Mouse (Mus musculus) layer of hippocampus, adult 2 months (tissue): ENCODE results near the gene Mcidas. TPM values are rescaled to one million over a fixed set of nuclear protein-coding genes. Genes with fewer than 3 reads are reported as not detected.

Source experiments
- DNase-seq, 2 experiments: peaks; one replicate each; pipeline ENCODE4 v3.0.0; 2022; ENCODE audit warnings: low spot score in 2 of 2
- H3K27ac ChIP-seq: fragments of 200-600 bp; 2 replicates; pipeline ENCODE4 v1.8.1; 2022
- H3K4me3 ChIP-seq: fragments of 200-600 bp; 2 replicates; pipeline ENCODE4 v1.8.1; 2022; ENCODE audit warnings: mild to moderate bottlenecking
- CTCF ChIP-seq: fragments of 200-600 bp; conservative IDR thresholded peaks from 2 replicates; pipeline ENCODE4 v1.8.1; 2022; ENCODE audit warnings: antibody characterized with exemption, mild to moderate bottlenecking, moderate library complexity
- long read RNA-seq, 2 experiments: library from polyadenylated mRNA; stranded (forward); transcript quantifications; one replicate each; pipeline ENCODE4 v2.0.0; 2021; ENCODE audit warnings: borderline mapping rate in 2 of 2
- total RNA-seq, 2 experiments: library from RNA; stranded (reverse); gene quantifications; 2 replicates each; pipeline ENCODE4 v1.2.3; 2021

The Mcidas gene
- total RNA-seq = under 1 TPM; 0.25 to 0.74 TPM
- long read RNA-seq, experiment 1 = 0 reads
- long read RNA-seq, experiment 2, partial matches to known transcripts = 0 of 1 reads
- long read RNA-seq, experiment 2, other reads (novel, unspliced or antisense) = 1 of 1 reads

GRCm38 (mm10) chr13:112993531-112994152 lies at the start of gene Mcidas:
Mcidas (plus strand) TSS chr13:112993845.
- peak in 1 of 2 experiments; percentile 11 for DNase-seq
- H3K27ac ChIP-seq = peak within 1 kb of the TSS; percentile 28; the same call in 1 of the 2 replicates
- H3K4me3 ChIP-seq = peak within 1 kb of the TSS; percentile 57
- TF ChIP-seq CTCF = no peak

- peak; percentile 24 to 35 for DNase-seq
- TF ChIP-seq CTCF = no peak
- Histone ChIP-seq H3K27ac (peak overlapping the region; percentile 77), H3K4me3 (no peak overlapping the region)
These were observed 48.3 kb upstream of the Mcidas start for GRCm38 (mm10) chr13:112945312-112945711.

GRCm38 (mm10) chr13:112945900-112946299 lies 47.7 kb upstream of the Mcidas start:
- no peak overlapping the region for H3K4me3 ChIP-seq
- DNase-seq = no peak
- TF ChIP-seq CTCF = no peak
- H3K27ac ChIP-seq = peak overlapping the region; percentile 77

- TF ChIP-seq CTCF = no peak
- peak; percentile 53 to 61 for DNase-seq
- H3K4me3 ChIP-seq = no peak overlapping the region
These were observed 39.6 kb upstream of the Mcidas start for GRCm38 (mm10) chr13:112954067-112954466.

GRCm38 (mm10) chr13:112963081-112963480 lies 30.6 kb upstream of the Mcidas start:
- no peak for TF ChIP-seq CTCF
- no peak for DNase-seq
- no peak overlapping the region for H3K4me3 ChIP-seq
- no peak overlapping the region for H3K27ac ChIP-seq

More at GRCm38 (mm10) chr13:112954067-112954466, 39.6 kb upstream of the Mcidas start:
- H3K27ac ChIP-seq = peak overlapping the region; percentile 72

GRCm38 (mm10) chr13:112964421-112964820 lies 29.2 kb upstream of the Mcidas start:
- no peak for DNase-seq
- no peak overlapping the region for H3K27ac ChIP-seq
- TF ChIP-seq CTCF = no peak
- no peak overlapping the region for H3K4me3 ChIP-seq

- Histone ChIP-seq H3K4me3 (no peak overlapping the region), H3K27ac (no peak overlapping the region)
- DNase-seq = no peak
- no peak for TF ChIP-seq CTCF
These were observed 26.4 kb upstream of the Mcidas start for GRCm38 (mm10) chr13:112967267-112967666.

- H3K4me3 ChIP-seq = no peak overlapping the region
- H3K27ac ChIP-seq = no peak overlapping the region
- no peak for DNase-seq
- TF ChIP-seq CTCF = no peak
These were observed 16.9 kb upstream of the Mcidas start for GRCm38 (mm10) chr13:112976720-112977119.

GRCm38 (mm10) chr13:112985605-112986450 lies 7.8 kb upstream of the Mcidas start:
- no peak overlapping the region for H3K27ac ChIP-seq
- no peak for DNase-seq
- TF ChIP-seq CTCF = no peak

GRCm38 (mm10) chr13:112986451-112986950 lies 7.1 kb upstream of the Mcidas start:
- no peak overlapping the region for H3K27ac ChIP-seq
- no peak for TF ChIP-seq CTCF
- no peak for DNase-seq
- no peak overlapping the region for H3K4me3 ChIP-seq

More at GRCm38 (mm10) chr13:112985605-112986450, 7.8 kb upstream of the Mcidas start:
- no peak overlapping the region for H3K4me3 ChIP-seq

GRCm38 (mm10) chr13:112987532-112987943 lies 6.1 kb upstream of the Mcidas start, which contains the start of gene Ccno:
Ccno (plus strand) TSS chr13:112987802.
- TF ChIP-seq CTCF = no peak
- peak; percentile 92 to 95 for DNase-seq
- Histone ChIP-seq H3K4me3 (peak within 1 kb of the TSS; percentile 77), H3K27ac (peak within 1 kb of the TSS; percentile 79)

- no peak for TF ChIP-seq CTCF
- no peak for DNase-seq
- Histone ChIP-seq H3K27ac (peak overlapping the region; percentile 79), H3K4me3 (peak overlapping the region; percentile 77)
These were observed 5.7 kb upstream of the Mcidas start for GRCm38 (mm10) chr13:112987991-112988390.

GRCm38 (mm10) chr13:112988866-112989265 lies 4.8 kb upstream of the Mcidas start:
- no peak for TF ChIP-seq CTCF
- DNase-seq = no peak
- Histone ChIP-seq H3K4me3 (peak overlapping the region; percentile 77), H3K27ac (no peak overlapping the region)
